Mouse (Mus musculus) midbrain, embryonic 15.5 days (tissue): ENCODE measurements around the gene Ap1ar. TPM values are rescaled to one million over a fixed set of nuclear protein-coding genes. Genes with fewer than 3 reads are reported as not detected.

Source experiments
- ATAC-seq: fragments of 200-750 bp; cut with Nextera tagmentation; replicated peaks from 2 replicates; pipeline ENCODE4 v1.8.0; 2017; ENCODE audit warnings: moderate TSS enrichment
- H3K27ac ChIP-seq: fragments of 300-500 bp; sonication (generic); 2 replicates; pipeline ENCODE4 v1.5.1; 2015; ENCODE audit warnings: mild to moderate bottlenecking, inconsistent platforms
- H3K27me3 ChIP-seq: fragments of 300-500 bp; sonication (generic); replicated peaks from 2 replicates; pipeline ENCODE4 v1.6.1; 2015; ENCODE audit warnings: inconsistent platforms
- H3K36me3 ChIP-seq: fragments of 300-500 bp; sonication (generic); replicated peaks from 2 replicates; pipeline ENCODE4 v1.6.1; 2015; ENCODE audit warnings: inconsistent platforms
- H3K4me1 ChIP-seq: fragments of 300-500 bp; sonication (generic); 2 replicates; pipeline ENCODE4 v1.6.1; 2015; ENCODE audit warnings: inconsistent platforms
- H3K4me2 ChIP-seq: fragments of 300-500 bp; sonication (generic); 2 replicates; pipeline ENCODE4 v1.6.1; 2015; ENCODE audit warnings: inconsistent platforms, mild to moderate bottlenecking, moderate library complexity
- H3K4me3 ChIP-seq: fragments of 300-500 bp; sonication (generic); 2 replicates; pipeline ENCODE4 v1.5.1; 2015; ENCODE audit warnings: mild to moderate bottlenecking, inconsistent platforms
- H3K9ac ChIP-seq: fragments of 300-500 bp; sonication (generic); 2 replicates; pipeline ENCODE4 v1.6.1; 2015; ENCODE audit warnings: mild to moderate bottlenecking, inconsistent platforms
- H3K9me3 ChIP-seq: fragments of 300-500 bp; sonication (generic); 2 replicates; pipeline ENCODE4 v1.6.1; 2016; ENCODE audit warnings: inconsistent platforms
- WGBS: fragments of 180-500 bp; shearing (Covaris S2); methylation state at CpG from one replicate; pipeline ENCODE4 v1.1.7; 2015; ENCODE audit warnings: mixed read lengths; 5-methylcytosine and 5-hydroxymethylcytosine counted together
- polyA plus RNA-seq: library from polyadenylated mRNA; unstranded; fragments of >200 nt; fragmentation: Nextera tagmentation; extraction: Ambion mirVana; gene quantifications from 2 replicates; pipeline ENCODE4 v1.2.1, GENCODE M21; 2015

Ap1ar gene
- polyA plus RNA-seq, 1 experiment from 2014 or later, result 100 TPM

DNA sequence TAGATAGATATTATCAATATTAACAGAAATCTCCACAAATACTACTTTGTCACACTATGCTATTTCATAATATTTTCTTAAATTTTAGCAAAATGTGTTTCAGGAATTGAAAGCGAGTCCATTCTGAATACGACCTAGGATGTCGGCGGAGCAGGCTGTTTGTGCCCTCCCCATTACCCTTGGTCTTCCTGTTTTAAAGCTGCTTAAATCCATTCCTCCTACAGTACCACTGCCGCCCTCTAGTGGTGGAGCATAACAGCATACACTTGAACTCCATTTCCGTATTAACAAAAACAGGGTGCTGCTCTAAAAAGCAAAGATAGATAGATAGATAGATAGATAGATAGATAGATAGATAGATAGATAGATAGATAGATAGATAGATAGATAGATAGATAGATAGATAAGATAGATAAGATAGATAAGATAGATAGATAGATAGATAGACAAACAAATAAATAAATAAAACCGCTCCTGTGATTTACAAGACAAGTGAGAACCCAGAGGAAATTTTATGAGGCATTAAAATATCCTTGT lies 74.2 kb downstream of the Ap1ar start:
- peaks cover 39% of the 10 kb centered on the region for H3K27me3 ChIP-seq
- H3K9me3 ChIP-seq, result no peaks in the 10 kb centered on the region
- 26% methylated on average over 7 of the region's 7 CpGs for WGBS
- H3K4me2 ChIP-seq, result no peak overlapping the region
- H3K27ac ChIP-seq, result no peak overlapping the region
- no peak overlapping the region for H3K4me3 ChIP-seq
- H3K9ac ChIP-seq, result no peak overlapping the region
- no peaks in the 10 kb centered on the region for H3K36me3 ChIP-seq
- no peak for ATAC-seq
- H3K4me1 ChIP-seq, result 0 out of 2 replicates have a peak, but pooled peaks cover 5% of the 10 kb centered on the region

DNA sequence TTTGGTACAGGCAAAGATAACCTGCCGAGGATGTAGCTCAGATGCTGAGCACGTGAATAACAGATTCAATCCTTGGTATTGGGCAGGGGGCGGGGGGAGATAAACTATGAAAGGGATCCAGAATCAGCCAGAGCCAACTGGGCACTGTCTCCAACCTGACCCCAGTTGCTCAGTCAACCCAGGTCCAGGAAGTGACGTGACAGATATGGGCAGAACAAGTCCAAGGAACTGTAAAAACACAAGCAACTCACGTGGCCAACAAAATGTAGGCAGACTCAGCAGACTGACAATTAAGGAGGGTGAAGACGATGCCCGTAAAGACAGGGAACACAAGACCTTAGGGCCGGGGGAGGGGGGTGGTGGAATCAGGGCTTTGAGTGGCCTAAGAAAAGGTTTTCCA lies 74.9 kb downstream of the Ap1ar start:
- peaks cover 42% of the 10 kb centered on the region for H3K27me3 ChIP-seq
- no peaks in the 10 kb centered on the region for H3K36me3 ChIP-seq
- H3K9me3 ChIP-seq, result no peaks in the 10 kb centered on the region
- H3K9ac ChIP-seq, result no peak overlapping the region
- no peak overlapping the region for H3K4me2 ChIP-seq
- H3K4me3 ChIP-seq, result no peak overlapping the region
- 65% methylated on average over 8 of the region's 8 CpGs for WGBS
- H3K27ac ChIP-seq, result no peak overlapping the region
- no peak for ATAC-seq
- 0 out of 2 replicates have a peak, but pooled peaks cover 5% of the 10 kb centered on the region for H3K4me1 ChIP-seq

DNA sequence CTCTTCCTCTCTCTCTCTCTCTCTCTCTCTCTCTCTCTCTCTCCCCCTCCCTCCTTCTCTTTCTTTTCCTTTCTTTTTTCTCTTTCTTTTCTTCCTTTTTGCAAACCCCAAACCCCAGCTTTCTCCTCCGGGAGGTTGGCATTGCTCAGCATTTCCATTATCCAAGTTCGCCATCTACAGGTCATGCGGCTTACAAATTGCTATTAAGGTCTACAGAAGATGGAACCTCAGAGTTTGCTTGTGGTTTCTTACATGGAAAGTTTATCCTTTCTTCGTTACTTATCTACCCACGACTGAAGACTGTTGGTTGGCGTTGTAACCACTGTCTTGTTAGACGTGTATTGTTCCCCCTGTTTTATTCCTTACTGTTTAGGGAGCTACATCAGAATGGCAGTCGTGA lies 78.1 kb downstream of the Ap1ar start:
- H3K4me3 ChIP-seq, result no peak overlapping the region
- no peak overlapping the region for H3K27ac ChIP-seq
- H3K27me3 ChIP-seq, result peaks cover 70% of the 10 kb centered on the region
- H3K36me3 ChIP-seq, result no peaks in the 10 kb centered on the region
- 16% methylated on average over 8 of the region's 8 CpGs for WGBS
- 0 out of 2 replicates have a peak, but pooled peaks cover 5% of the 10 kb centered on the region for H3K4me1 ChIP-seq
- no peak overlapping the region for H3K9ac ChIP-seq
- ATAC-seq, result no peak
- no peak overlapping the region for H3K4me2 ChIP-seq
- no peaks in the 10 kb centered on the region for H3K9me3 ChIP-seq

- H3K27me3 ChIP-seq, result peaks cover 69% of the 10 kb centered on the region
- whole genome bisulfite sequencing, result 26% methylated on average over 4 of the region's 4 CpGs
- ATAC-seq, result peak; percentile 56
These were observed 78.5 kb downstream of the Ap1ar start for GRCm38 (mm10) chr3:127758806-127759205.

GRCm38 (mm10) chr3:127757886-127758301 lies 79.4 kb downstream of the Ap1ar start:
- Histone ChIP-seq H3K4me2 (no peak overlapping the region), H3K27me3 (peaks cover 74% of the 10 kb centered on the region), H3K27ac (no peak overlapping the region), H3K4me3 (no peak overlapping the region), H3K4me1 (0 out of 2 replicates have a peak, but pooled peaks cover 5% of the 10 kb centered on the region), H3K9me3 (no peaks in the 10 kb centered on the region), H3K36me3 (no peaks in the 10 kb centered on the region), H3K9ac (no peak overlapping the region)
- no peak for ATAC-seq

More at GRCm38 (mm10) chr3:127758806-127759205, 78.5 kb downstream of the Ap1ar start:
- Histone ChIP-seq H3K36me3 (no peaks in the 10 kb centered on the region), H3K9me3 (no peaks in the 10 kb centered on the region), H3K4me1 (0 out of 2 replicates have a peak, but pooled peaks cover 5% of the 10 kb centered on the region), H3K4me3 (no peak overlapping the region), H3K27ac (no peak overlapping the region), H3K4me2 (no peak overlapping the region), H3K9ac (no peak overlapping the region)

Other genes starting within 250 kb of the Ap1ar start
- gene Neurog2, start 204.4 kb downstream of the Ap1ar start, polyA plus RNA-seq, result 15.1 and 16.5 TPM in 2 replicates
- 0.37 and 0.45 TPM in 2 replicates for gene Alpk1, start 57.0 kb downstream of the Ap1ar start, polyA plus RNA-seq
- 3.3 and 3.7 TPM in 2 replicates for gene Tifa, start 47.7 kb downstream of the Ap1ar start, polyA plus RNA-seq
- 7.1 and 8.5 TPM in 2 replicates for gene Fam241a, start 58.8 kb upstream of the Ap1ar start, polyA plus RNA-seq